Mouse (Mus musculus) liver, postnatal 0 days (tissue): Measurements from ENCODE around the gene Arl8a.

ENCODE experiments used
- CTCF ChIP-seq: sonication (generic); IDR thresholded peaks from 2 replicates; pipeline ENCODE4 v1.5.1; 2016; ENCODE audit warnings: antibody characterized with exemption, low read depth
- EP300 ChIP-seq: IDR thresholded peaks from 2 replicates; pipeline ENCODE4 v1.6.1; 2016; ENCODE audit warnings: antibody characterized with exemption, low read depth, mild to moderate bottlenecking

- TF ChIP-seq CTCF (no peak), EP300 (no peak)
These were observed 17.6 kb upstream of the Arl8a start for GRCm38 (mm10) chr1:135128986-135129385.
